Mouse (Mus musculus): ENCODE results near the gene Fyb. TPM values are rescaled to one million over a fixed set of nuclear protein-coding genes. Genes with fewer than 3 reads are reported as not detected.

The Fyb gene
- polyA plus RNA-seq, 1 experiment from 2014 or later = 3.6 TPM

DNA sequence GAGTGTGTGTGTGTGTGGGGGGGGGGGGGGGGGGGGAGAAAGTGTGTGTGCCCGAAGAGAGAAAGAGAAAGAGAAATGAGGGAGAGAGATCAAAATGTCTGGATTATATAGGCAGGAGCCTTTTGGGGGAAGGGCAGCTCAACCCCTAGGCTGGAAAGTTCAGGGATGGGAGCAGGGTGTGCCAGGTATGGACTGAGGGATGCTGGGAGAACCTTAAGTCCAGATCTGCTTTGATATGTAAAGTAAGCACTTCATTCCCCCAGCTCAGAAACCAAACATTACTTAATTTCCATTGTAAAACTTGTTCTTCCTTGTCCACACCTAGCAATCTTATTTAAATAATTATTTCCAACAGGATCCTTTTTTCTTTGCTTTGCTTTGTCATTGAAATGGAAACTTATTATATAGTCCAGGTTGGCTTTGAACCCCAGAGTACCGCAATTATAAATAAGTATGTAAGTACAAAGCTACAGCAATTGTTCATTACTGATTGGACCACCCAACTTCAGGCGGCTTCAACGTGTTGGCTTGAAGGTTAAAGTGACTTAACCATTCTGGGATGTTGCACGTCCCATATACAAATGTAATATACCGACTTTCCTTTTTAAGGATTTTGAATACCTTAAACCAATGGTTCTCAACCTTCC lies 105.9 kb downstream of the Fyb start:
- H3K4me3 ChIP-seq = no peak overlapping the region
- H3K9me3 ChIP-seq = no peaks in the 10 kb centered on the region
- H3K9ac ChIP-seq = no peak overlapping the region
- H3K27me3 ChIP-seq = 0 out of 2 replicates have a peak, but pooled peaks cover 3% of the 10 kb centered on the region
- no peak overlapping the region for H3K27ac ChIP-seq
- no peaks in the 10 kb centered on the region for H3K36me3 ChIP-seq
- H3K4me2 ChIP-seq (replicated peaks) = no peak overlapping the region
- WGBS = 91% methylated on average over 5 of the region's 6 CpGs
- H3K4me1 ChIP-seq = peaks cover 3% of the 10 kb centered on the region; the same call in 1 of the 2 replicates
- ATAC-seq (ENCODE audit: insufficient number of reproducible peaks, insufficient read depth, low FRiP score, low TSS enrichment) = no peak

DNA sequence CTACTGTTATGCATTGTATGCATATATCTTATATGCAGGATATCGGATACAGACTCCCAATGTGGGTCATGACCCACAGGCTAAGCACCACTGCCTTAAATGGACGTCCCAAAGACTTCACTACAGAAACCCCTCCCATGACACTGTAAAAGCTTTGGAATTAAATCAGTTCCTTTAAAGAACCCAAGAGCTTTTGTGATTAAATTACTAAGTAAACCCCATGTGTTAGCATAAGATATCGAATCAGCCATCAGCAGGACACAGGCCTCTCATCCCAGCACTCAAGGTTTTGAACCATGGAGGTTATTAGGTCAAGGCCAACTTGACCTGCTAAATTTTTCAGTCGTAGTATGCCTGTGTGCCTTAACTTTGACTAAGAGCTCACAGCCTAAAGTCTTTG lies 106.5 kb downstream of the Fyb start:
- Histone ChIP-seq H3K27me3 (0 out of 2 replicates have a peak, but pooled peaks cover 3% of the 10 kb centered on the region), H3K9me3 (no peaks in the 10 kb centered on the region), H3K9ac (no peak overlapping the region), H3K4me1 (peaks cover 3% of the 10 kb centered on the region; the same call in 1 of the 2 replicates), H3K27ac (no peak overlapping the region), H3K4me3 (no peak overlapping the region), H3K4me2 (replicated peaks) (no peak overlapping the region), H3K36me3 (no peaks in the 10 kb centered on the region)
- WGBS = 62% methylated on average over 4 of the region's 4 CpGs
- no peak for ATAC-seq (ENCODE audit: insufficient number of reproducible peaks, insufficient read depth, low FRiP score, low TSS enrichment)

GRCm38 (mm10) chr15:6635405-6635804 lies 112.8 kb downstream of the Fyb start:
- Histone ChIP-seq H3K9ac (no peak overlapping the region), H3K27ac (no peak overlapping the region), H3K4me3 (no peak overlapping the region), H3K36me3 (no peaks in the 10 kb centered on the region), H3K9me3 (no peaks in the 10 kb centered on the region), H3K4me1 (no peaks in the 10 kb centered on the region), H3K27me3 (no peaks in the 10 kb centered on the region), H3K4me2 (replicated peaks) (no peak overlapping the region)
- ATAC-seq (ENCODE audit: insufficient number of reproducible peaks, insufficient read depth, low FRiP score, low TSS enrichment) = no peak
- WGBS = 35% methylated on average over 3 of the region's 3 CpGs

GRCm38 (mm10) chr15:6642223-6642622 lies 119.6 kb downstream of the Fyb start:
- Histone ChIP-seq H3K27me3 (no peaks in the 10 kb centered on the region), H3K4me3 (no peak overlapping the region), H3K36me3 (no peaks in the 10 kb centered on the region), H3K4me1 (no peaks in the 10 kb centered on the region), H3K9ac (no peak overlapping the region), H3K27ac (no peak overlapping the region), H3K9me3 (no peaks in the 10 kb centered on the region), H3K4me2 (replicated peaks) (no peak overlapping the region)
- WGBS = 67% methylated on average over 5 of the region's 5 CpGs
- ATAC-seq (ENCODE audit: insufficient number of reproducible peaks, insufficient read depth, low FRiP score, low TSS enrichment) = no peak

GRCm38 (mm10) chr15:6645498-6645897 lies 122.8 kb downstream of the Fyb start:
- ATAC-seq (ENCODE audit: insufficient number of reproducible peaks, insufficient read depth, low FRiP score, low TSS enrichment) = no peak
- H3K27ac ChIP-seq = no peak overlapping the region
- WGBS = 89% methylated on average over 3 of the region's 3 CpGs
- no peaks in the 10 kb centered on the region for H3K27me3 ChIP-seq
- H3K4me3 ChIP-seq = no peak overlapping the region
- H3K9ac ChIP-seq = no peak overlapping the region
- H3K36me3 ChIP-seq = no peaks in the 10 kb centered on the region
- no peaks in the 10 kb centered on the region for H3K4me1 ChIP-seq
- H3K4me2 ChIP-seq (replicated peaks) = no peak overlapping the region
- H3K9me3 ChIP-seq = no peaks in the 10 kb centered on the region

- Histone ChIP-seq H3K36me3 (no peaks in the 10 kb centered on the region), H3K27ac (no peak overlapping the region), H3K9ac (no peak overlapping the region), H3K4me3 (no peak overlapping the region), H3K27me3 (no peaks in the 10 kb centered on the region), H3K9me3 (no peaks in the 10 kb centered on the region), H3K4me1 (no peaks in the 10 kb centered on the region), H3K4me2 (replicated peaks) (no peak overlapping the region)
- no peak for ATAC-seq (ENCODE audit: insufficient number of reproducible peaks, insufficient read depth, low FRiP score, low TSS enrichment)
- WGBS = 89% methylated on average over 1 of the region's 1 CpGs
These were observed 124.4 kb downstream of the Fyb start for GRCm38 (mm10) chr15:6647066-6647465.

DNA sequence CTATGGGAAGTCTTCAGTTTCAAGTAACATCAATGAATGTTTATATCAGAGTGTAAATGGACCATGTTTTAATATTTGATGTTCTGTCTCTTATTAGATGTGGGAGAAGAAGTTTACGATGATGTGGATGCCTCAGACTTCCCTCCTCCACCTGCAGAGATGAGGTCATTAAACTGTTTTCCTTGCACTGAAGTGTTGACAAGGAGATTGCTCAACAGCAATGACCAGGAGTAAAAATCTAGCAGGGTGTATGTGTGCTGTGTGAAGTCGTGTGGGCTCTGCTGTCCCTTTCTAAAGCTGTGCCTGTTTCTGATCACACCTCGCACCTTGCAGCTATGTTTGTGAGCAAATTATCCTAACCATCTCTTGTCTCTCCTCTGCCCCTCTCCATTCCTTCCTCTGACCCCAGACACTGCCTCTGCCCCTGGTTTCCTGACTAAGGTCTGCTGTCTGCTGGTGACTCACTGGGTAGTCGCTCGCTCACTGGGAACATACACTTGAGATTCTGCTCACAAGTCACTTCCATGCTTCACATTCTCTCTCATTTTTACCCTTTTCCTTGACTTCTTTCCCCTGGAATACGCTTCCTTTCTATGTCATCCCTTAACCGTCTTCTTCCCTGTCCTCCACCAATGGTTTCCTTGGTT lies 126.2 kb downstream of the Fyb start:
- H3K36me3 ChIP-seq = no peaks in the 10 kb centered on the region
- no peaks in the 10 kb centered on the region for H3K9me3 ChIP-seq
- no peaks in the 10 kb centered on the region for H3K4me1 ChIP-seq
- H3K27me3 ChIP-seq = no peaks in the 10 kb centered on the region
- no peak overlapping the region for H3K9ac ChIP-seq
- no peak for ATAC-seq (ENCODE audit: insufficient number of reproducible peaks, insufficient read depth, low FRiP score, low TSS enrichment)
- 77% methylated on average over 7 of the region's 7 CpGs for WGBS
- no peak overlapping the region for H3K4me3 ChIP-seq
- H3K27ac ChIP-seq = no peak overlapping the region
- no peak overlapping the region for H3K4me2 ChIP-seq (replicated peaks)

DNA sequence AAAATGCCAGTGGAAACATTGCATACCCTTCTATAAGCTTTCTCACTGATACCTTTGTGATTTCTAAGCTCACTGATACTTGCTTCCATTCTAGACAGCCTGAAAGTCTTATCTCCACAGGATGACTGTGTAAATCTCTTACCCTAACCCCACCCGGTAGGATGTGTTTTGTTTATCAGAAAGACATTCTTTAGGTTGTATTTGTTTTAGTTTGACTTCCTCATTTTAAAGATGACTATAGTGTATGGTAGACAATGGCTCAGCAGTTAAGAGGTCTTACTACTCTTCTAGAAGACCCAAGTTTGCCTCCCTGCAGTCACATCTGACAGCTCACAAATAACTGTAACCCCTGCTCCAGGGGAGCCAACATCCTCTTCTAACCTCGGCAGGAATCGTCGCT lies 130.4 kb downstream of the Fyb start:
- H3K9me3 ChIP-seq = no peaks in the 10 kb centered on the region
- H3K4me2 ChIP-seq (replicated peaks) = no peak overlapping the region
- ATAC-seq (ENCODE audit: insufficient number of reproducible peaks, insufficient read depth, low FRiP score, low TSS enrichment) = no peak
- no peaks in the 10 kb centered on the region for H3K27me3 ChIP-seq
- H3K4me3 ChIP-seq = no peak overlapping the region
- no peak overlapping the region for H3K9ac ChIP-seq
- H3K36me3 ChIP-seq = no peaks in the 10 kb centered on the region
- 78% methylated on average over 4 of the region's 4 CpGs for WGBS
- H3K4me1 ChIP-seq = no peaks in the 10 kb centered on the region
- no peak overlapping the region for H3K27ac ChIP-seq

GRCm38 (mm10) chr15:6658081-6658480 lies 135.4 kb downstream of the Fyb start:
- Histone ChIP-seq H3K27me3 (no peaks in the 10 kb centered on the region), H3K9me3 (no peaks in the 10 kb centered on the region), H3K4me1 (no peaks in the 10 kb centered on the region), H3K27ac (no peak overlapping the region), H3K4me2 (replicated peaks) (no peak overlapping the region), H3K9ac (no peak overlapping the region), H3K36me3 (no peaks in the 10 kb centered on the region), H3K4me3 (no peak overlapping the region)
- ATAC-seq (ENCODE audit: insufficient number of reproducible peaks, insufficient read depth, low FRiP score, low TSS enrichment) = no peak
- 82% methylated on average over 4 of the region's 4 CpGs for WGBS

- 54% methylated on average over 3 of the region's 3 CpGs for WGBS
- no peaks in the 10 kb centered on the region for H3K4me1 ChIP-seq
- no peaks in the 10 kb centered on the region for H3K27me3 ChIP-seq
- no peaks in the 10 kb centered on the region for H3K9me3 ChIP-seq
- H3K9ac ChIP-seq = no peak overlapping the region
- H3K4me2 ChIP-seq (replicated peaks) = no peak overlapping the region
- H3K27ac ChIP-seq = no peak overlapping the region
- no peak for ATAC-seq (ENCODE audit: insufficient number of reproducible peaks, insufficient read depth, low FRiP score, low TSS enrichment)
- no peak overlapping the region for H3K4me3 ChIP-seq
- H3K36me3 ChIP-seq = no peaks in the 10 kb centered on the region
These were observed 139.3 kb downstream of the Fyb start for GRCm38 (mm10) chr15:6661951-6662350.

- H3K9me3 ChIP-seq = no peaks in the 10 kb centered on the region
- 60% methylated on average over 7 of the region's 7 CpGs for WGBS
- no peak overlapping the region for H3K4me3 ChIP-seq
- H3K27ac ChIP-seq = no peak overlapping the region
- no peak overlapping the region for H3K9ac ChIP-seq
- H3K36me3 ChIP-seq = no peaks in the 10 kb centered on the region
- no peaks in the 10 kb centered on the region for H3K27me3 ChIP-seq
- H3K4me2 ChIP-seq (replicated peaks) = no peak overlapping the region
- peaks cover 4% of the 10 kb centered on the region for H3K4me1 ChIP-seq
- ATAC-seq (ENCODE audit: insufficient number of reproducible peaks, insufficient read depth, low FRiP score, low TSS enrichment) = no peak
These were observed 141.3 kb downstream of the Fyb start for GRCm38 (mm10) chr15:6663991-6664390.

- Histone ChIP-seq H3K9ac (no peak overlapping the region), H3K4me3 (no peak overlapping the region), H3K4me1 (peaks cover 6% of the 10 kb centered on the region), H3K36me3 (no peaks in the 10 kb centered on the region), H3K9me3 (no peaks in the 10 kb centered on the region), H3K27me3 (no peaks in the 10 kb centered on the region), H3K27ac (no peak overlapping the region), H3K4me2 (replicated peaks) (no peak overlapping the region)
- ATAC-seq (ENCODE audit: insufficient number of reproducible peaks, insufficient read depth, low FRiP score, low TSS enrichment) = no peak
- WGBS = 26% methylated on average over 5 of the region's 5 CpGs
These were observed 143.4 kb downstream of the Fyb start for GRCm38 (mm10) chr15:6666072-6666471.

Data from embryonic facial prominence, embryonic 12.5 days (tissue).